Mouse (Mus musculus) C2C12 (cell line): ENCODE data around the gene Tmem258. TPM values are rescaled to one million over a fixed set of nuclear protein-coding genes. Genes with fewer than 3 reads are reported as not detected.
A peak's percentile ranks its signal among the peaks of the same experiment; 100 is the strongest.
"Not testable (repeated sequence)": the region's sequence is repeated elsewhere in the genome, so short reads cannot be mapped to it uniquely, and the experiment has no call there.

Source experiments
- H3K27me3 ChIP-seq: one replicate; pipeline ENCODE4 v1.6.1; 2011; ENCODE audit not compliant: control insufficient read depth, insufficient read depth, insufficient read length
- H3K36me3 ChIP-seq: one replicate; pipeline ENCODE4 v1.6.1; 2011; ENCODE audit not compliant: control insufficient read depth, insufficient read depth
- H3K4me3 ChIP-seq: one replicate; pipeline ENCODE4 v1.5.1; 2011; ENCODE audit warnings: mild to moderate bottlenecking, control low read depth; ENCODE audit not compliant: poor library complexity, insufficient read depth, severe bottlenecking
- H3K79me2 ChIP-seq: one replicate; pipeline ENCODE4 v1.6.1; 2011; ENCODE audit not compliant: control insufficient read depth, insufficient read depth
- H3K79me3 ChIP-seq: one replicate; pipeline ENCODE4 v1.6.1; 2011; ENCODE audit warnings: low read depth, control low read depth
- H3ac ChIP-seq: one replicate; pipeline ENCODE3; 2011; ENCODE audit warnings: low read depth; ENCODE audit not compliant: control insufficient read depth, insufficient read length
- CEBPB ChIP-seq: IDR thresholded peaks from one replicate; pipeline ENCODE4 v1.6.1; 2011; ENCODE audit warnings: low read depth, mild to moderate bottlenecking, control low read depth, moderate library complexity
- CTCF ChIP-seq: IDR thresholded peaks from one replicate; pipeline ENCODE4 v1.5.1; 2011; ENCODE audit not compliant: control insufficient read depth, insufficient read depth, insufficient read length
- FOSL1 ChIP-seq: IDR thresholded peaks from one replicate; pipeline ENCODE4 v1.8.0; 2011; ENCODE audit warnings: mild to moderate bottlenecking, low read length; ENCODE audit not compliant: poor library complexity, insufficient read depth, severe bottlenecking
- MAX ChIP-seq: IDR thresholded peaks from one replicate; pipeline ENCODE4 v1.6.1; 2011; ENCODE audit warnings: mild to moderate bottlenecking, control low read depth
- MYOD1 ChIP-seq: IDR thresholded peaks from one replicate; pipeline ENCODE4 v1.6.1; 2011; ENCODE audit warnings: low read depth; ENCODE audit not compliant: control insufficient read depth, insufficient read length
- MYOG ChIP-seq: IDR thresholded peaks from one replicate; pipeline ENCODE4 v1.6.1; 2011; ENCODE audit not compliant: control insufficient read depth, insufficient read length; ENCODE audit errors: extremely low read depth
- USF1 ChIP-seq: IDR thresholded peaks from one replicate; pipeline ENCODE4 v1.6.1; 2011; ENCODE audit warnings: low read depth, mild to moderate bottlenecking, control low read depth, moderate library complexity
- polyA plus RNA-seq: library from polyadenylated mRNA; unstranded; fragments of >200 nt; fragmentation: generic; extraction: Trizol; gene quantifications from one replicate; pipeline ENCODE4 v1.2.1, GENCODE M21; 2012; ENCODE audit warnings: missing spikeins

Tmem258 gene
- polyA plus RNA-seq, 1 experiment, result 339 TPM

- Histone ChIP-seq H3K79me3 (no peaks in the 10 kb centered on the region), H3K4me3 (no peak overlapping the region), H3K36me3 (no peaks in the 10 kb centered on the region), H3K27me3 (no peaks in the 10 kb centered on the region), H3K79me2 (no peaks in the 10 kb centered on the region), H3ac (no peak overlapping the region)
- TF ChIP-seq MAX (no peak), MYOG (no peak), MYOD1 (no peak), USF1 (no peak), CEBPB (no peak), FOSL1 (no peak), CTCF (no peak)
These were observed 35.4 kb upstream of the Tmem258 start for GRCm38 (mm10) chr19:10168441-10168840.

GRCm38 (mm10) chr19:10169179-10169578 is 34.6 kb upstream of the Tmem258 start:
- H3K36me3 ChIP-seq, result no peaks in the 10 kb centered on the region
- H3ac ChIP-seq, result no peak overlapping the region
- no peaks in the 10 kb centered on the region for H3K79me3 ChIP-seq
- TF ChIP-seq USF1 (no peak), MYOD1 (no peak), FOSL1 (no peak), CEBPB (no peak), CTCF (no peak), MYOG (no peak), MAX (no peak)
- H3K79me2 ChIP-seq, result no peaks in the 10 kb centered on the region
- no peak overlapping the region for H3K4me3 ChIP-seq
- H3K27me3 ChIP-seq, result no peaks in the 10 kb centered on the region

DNA sequence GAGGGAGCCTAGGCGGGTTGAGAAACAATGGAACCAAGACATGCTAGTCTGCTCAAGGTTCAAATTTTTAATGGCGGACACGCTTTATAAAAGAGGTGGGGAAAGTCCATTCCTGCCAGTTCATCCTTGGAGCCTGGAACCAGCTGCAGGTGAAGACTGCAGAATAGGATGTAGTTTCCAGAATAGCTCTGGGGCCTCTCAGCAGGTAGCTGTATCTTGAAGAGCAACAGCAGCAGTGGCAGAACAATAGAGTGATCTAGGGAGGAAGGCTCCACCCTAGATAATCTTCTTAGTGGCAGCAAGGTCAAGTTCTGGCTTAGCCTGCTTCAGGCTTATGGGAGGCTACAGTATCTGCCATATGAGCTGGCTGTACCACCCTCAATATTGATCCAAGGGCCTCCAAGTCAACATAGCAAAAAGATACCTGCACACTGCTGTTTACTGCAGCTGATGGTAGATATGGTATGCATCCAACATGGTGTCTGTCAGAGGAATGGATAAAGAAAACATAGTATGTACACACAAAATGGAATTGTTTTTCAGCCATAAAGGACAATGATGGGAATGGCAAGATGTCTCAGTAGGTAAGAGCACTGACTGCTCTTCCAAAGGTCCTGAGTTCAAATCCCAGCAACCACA is 34.0 kb upstream of the Tmem258 start:
- not testable (repeated sequence) for H3K4me3 ChIP-seq, H3K79me2 ChIP-seq, H3K79me3 ChIP-seq, H3ac ChIP-seq, H3K27me3 ChIP-seq, H3K36me3 ChIP-seq

GRCm38 (mm10) chr19:10170466-10170865 is 33.3 kb upstream of the Tmem258 start:
- Histone ChIP-seq H3K4me3 (no peak overlapping the region), H3K79me2 (no peaks in the 10 kb centered on the region), H3K36me3 (no peaks in the 10 kb centered on the region), H3ac (no peak overlapping the region), H3K27me3 (no peaks in the 10 kb centered on the region), H3K79me3 (no peaks in the 10 kb centered on the region)
- TF ChIP-seq MYOD1, result no peak
- TF ChIP-seq FOSL1, result no peak
- no peak for TF ChIP-seq MAX
- TF ChIP-seq MYOG, result no peak
- no peak for TF ChIP-seq CEBPB
- no peak for TF ChIP-seq USF1
- TF ChIP-seq CTCF, result no peak

GRCm38 (mm10) chr19:10171359-10171758 is 32.5 kb upstream of the Tmem258 start:
- H3ac ChIP-seq, result no peak overlapping the region
- H3K36me3 ChIP-seq, result no peaks in the 10 kb centered on the region
- H3K79me3 ChIP-seq, result no peaks in the 10 kb centered on the region
- TF ChIP-seq CEBPB (no peak), USF1 (no peak), FOSL1 (no peak), CTCF (no peak), MYOG (no peak), MAX (no peak), MYOD1 (no peak)
- no peak overlapping the region for H3K4me3 ChIP-seq
- H3K27me3 ChIP-seq, result no peaks in the 10 kb centered on the region
- no peaks in the 10 kb centered on the region for H3K79me2 ChIP-seq

GRCm38 (mm10) chr19:10171846-10172245 is 32.0 kb upstream of the Tmem258 start:
- H3K36me3 ChIP-seq, result no peaks in the 10 kb centered on the region
- H3K4me3 ChIP-seq, result no peak overlapping the region
- H3K27me3 ChIP-seq, result no peaks in the 10 kb centered on the region
- H3ac ChIP-seq, result no peak overlapping the region
- no peaks in the 10 kb centered on the region for H3K79me3 ChIP-seq
- no peak for TF ChIP-seq CEBPB
- TF ChIP-seq MYOD1, result peak; percentile 23
- no peaks in the 10 kb centered on the region for H3K79me2 ChIP-seq
